Mouse (Mus musculus) forebrain, embryonic 11.5 days (tissue): Measurements from ENCODE around the gene Sp7. TPM values are rescaled to one million over a fixed set of nuclear protein-coding genes. Genes with fewer than 3 reads are reported as not detected.

Experiments used
- ATAC-seq: fragments of 200-750 bp; cut with Nextera tagmentation; replicated peaks from 2 replicates; pipeline ENCODE4 v1.8.0; 2017; ENCODE audit warnings: moderate TSS enrichment; ENCODE audit not compliant: low FRiP score
- DNase-seq: peaks from one replicate; pipeline ENCODE4 v3.0.0-alpha.2; 2017; ENCODE audit warnings: low spot score
- H3K27ac ChIP-seq: fragments of 300-500 bp; sonication (generic); 2 replicates; pipeline ENCODE4 v1.5.1; 2014; ENCODE audit warnings: low read depth, low read length
- H3K27me3 ChIP-seq: fragments of 300-500 bp; sonication (generic); 2 replicates; pipeline ENCODE4 v1.6.1; 2014; ENCODE audit warnings: mild to moderate bottlenecking, low read length, mixed read lengths; ENCODE audit not compliant: control insufficient read depth, insufficient read depth
- H3K36me3 ChIP-seq: fragments of 300-500 bp; sonication (generic); 2 replicates; pipeline ENCODE4 v1.6.1; 2014; ENCODE audit warnings: mild to moderate bottlenecking, low read length, moderate library complexity, mixed read lengths; ENCODE audit not compliant: control insufficient read depth, insufficient read depth
- H3K4me1 ChIP-seq: fragments of 300-500 bp; sonication (generic); replicated peaks from 2 replicates; pipeline ENCODE4 v1.6.1; 2014; ENCODE audit warnings: low read length, mixed read lengths; ENCODE audit not compliant: control insufficient read depth, insufficient read depth
- H3K4me2 ChIP-seq: fragments of 300-500 bp; sonication (generic); 2 replicates; pipeline ENCODE4 v1.6.1; 2014; ENCODE audit warnings: low read depth, mild to moderate bottlenecking, low read length, moderate library complexity, mixed read lengths; ENCODE audit not compliant: severe bottlenecking
- H3K4me3 ChIP-seq: fragments of 300-500 bp; sonication (generic); 2 replicates; pipeline ENCODE4 v1.5.1; 2014; ENCODE audit warnings: low read depth, low read length
- H3K9ac ChIP-seq: fragments of 300-500 bp; sonication (generic); 2 replicates; pipeline ENCODE4 v1.6.1; 2014; ENCODE audit warnings: low read length
- H3K9me3 ChIP-seq: fragments of 300-500 bp; sonication (generic); 2 replicates; pipeline ENCODE4 v1.6.1; 2016; ENCODE audit warnings: low read length, mixed read lengths; ENCODE audit not compliant: control insufficient read depth
- WGBS: fragments of 180-500 bp; shearing (Covaris S2); extraction: QIAGEN DNeasy Blood & Tissue Kit; methylation state at CpG from one replicate; pipeline ENCODE4 v1.1.7; 2014; 5-methylcytosine and 5-hydroxymethylcytosine counted together
- polyA plus RNA-seq: library from polyadenylated mRNA; unstranded; fragments of >200 nt; fragmentation: Nextera tagmentation; extraction: Ambion mirVana; gene quantifications from 2 replicates; pipeline ENCODE4 v1.2.1, GENCODE M21; 2014

Sp7 gene
- polyA plus RNA-seq, 1 experiment from 2014 or later = 0.52 TPM

DNA sequence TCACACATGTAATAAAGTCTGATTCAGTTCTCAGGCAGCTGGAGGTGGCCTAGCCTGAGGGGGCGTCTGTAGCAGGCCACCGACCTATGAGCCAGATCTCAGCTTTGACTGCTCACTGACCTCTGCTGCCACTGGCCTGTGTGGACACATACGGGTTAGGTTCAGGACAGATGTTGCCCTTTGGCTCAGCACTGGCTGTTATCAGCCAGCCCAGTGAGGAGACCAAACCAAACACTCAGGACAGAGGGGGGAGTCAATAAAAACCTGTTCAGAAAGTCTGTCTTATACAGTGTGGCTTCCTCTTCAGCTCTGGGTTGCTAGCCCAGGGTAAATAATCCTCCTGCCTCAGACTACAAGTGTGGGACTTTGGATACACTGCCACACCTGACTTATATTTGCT is 28.1 kb upstream of the Sp7 start:
- H3K27ac ChIP-seq = no peak overlapping the region

DNA sequence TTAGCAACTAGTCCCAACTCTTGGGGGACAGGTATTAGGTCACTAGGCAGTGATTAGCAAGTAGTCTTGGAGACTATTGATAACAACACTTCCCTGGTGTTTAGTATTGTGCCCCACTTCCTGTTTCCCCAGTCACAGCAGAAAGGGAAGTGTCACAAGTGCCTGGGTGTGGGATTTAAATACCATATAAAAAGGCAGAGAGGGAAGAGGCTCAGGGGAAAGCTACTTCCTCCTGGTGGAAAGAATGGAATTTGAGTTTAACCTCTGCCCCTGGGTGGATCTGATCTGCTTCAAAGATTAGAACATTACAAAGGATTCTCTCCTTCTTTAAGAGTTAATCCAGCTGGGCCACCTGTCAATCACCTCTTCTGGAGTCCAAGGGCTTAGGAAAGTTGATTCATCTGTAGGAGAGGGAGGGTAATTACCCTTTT is 26.6 kb upstream of the Sp7 start:
- no peak for ATAC-seq
- H3K27ac ChIP-seq = no peak overlapping the region
- no peak overlapping the region for H3K9ac ChIP-seq
- H3K4me2 ChIP-seq = no peak overlapping the region
- H3K27me3 ChIP-seq = no peaks in the 10 kb centered on the region
- DNase-seq = no peak
- H3K4me1 ChIP-seq = no peaks in the 10 kb centered on the region; the same call in 1 of the 2 replicates
- H3K9me3 ChIP-seq = no peaks in the 10 kb centered on the region
- H3K36me3 ChIP-seq = no peaks in the 10 kb centered on the region
- no peak overlapping the region for H3K4me3 ChIP-seq

More for the DNA sequence above, 28.1 kb upstream of the Sp7 start:
- DNase-seq (no peak), ATAC-seq (no peak)
- Histone ChIP-seq H3K27me3 (no peaks in the 10 kb centered on the region), H3K9ac (no peak overlapping the region), H3K4me1 (peaks cover 2% of the 10 kb centered on the region), H3K9me3 (no peaks in the 10 kb centered on the region), H3K4me3 (no peak overlapping the region), H3K4me2 (no peak overlapping the region), H3K36me3 (no peaks in the 10 kb centered on the region)
- WGBS = 12% methylated on average over 3 of the region's 3 CpGs

DNA sequence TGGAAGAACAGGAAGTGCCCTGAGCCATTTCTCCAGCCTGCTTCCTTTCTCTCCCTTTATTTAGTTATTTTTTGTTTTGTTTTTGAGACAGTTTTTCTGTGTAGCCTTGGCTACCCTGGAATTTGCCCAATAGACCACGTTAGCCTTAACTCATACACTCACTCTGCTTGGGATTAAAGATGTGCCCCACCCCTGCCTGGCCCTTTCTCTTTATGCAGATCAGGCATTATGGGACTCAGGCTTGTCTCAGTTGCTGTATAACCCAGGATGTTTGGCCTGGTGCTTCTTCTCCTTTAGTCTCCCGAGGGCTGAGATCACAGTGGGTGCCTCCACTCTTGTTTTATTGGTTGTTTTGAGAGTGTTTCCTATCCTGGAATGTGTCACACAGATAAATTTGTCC is 25.5 kb upstream of the Sp7 start:
- H3K9me3 ChIP-seq = no peaks in the 10 kb centered on the region
- no peak overlapping the region for H3K27ac ChIP-seq
- no peaks in the 10 kb centered on the region for H3K27me3 ChIP-seq
- no peak for ATAC-seq
- 48% methylated on average over 2 of the region's 2 CpGs for WGBS
- DNase-seq = no peak
- H3K4me1 ChIP-seq = no peaks in the 10 kb centered on the region; the same call in 1 of the 2 replicates
- no peak overlapping the region for H3K4me3 ChIP-seq
- no peak overlapping the region for H3K4me2 ChIP-seq
- H3K9ac ChIP-seq = no peak overlapping the region
- no peaks in the 10 kb centered on the region for H3K36me3 ChIP-seq

DNA sequence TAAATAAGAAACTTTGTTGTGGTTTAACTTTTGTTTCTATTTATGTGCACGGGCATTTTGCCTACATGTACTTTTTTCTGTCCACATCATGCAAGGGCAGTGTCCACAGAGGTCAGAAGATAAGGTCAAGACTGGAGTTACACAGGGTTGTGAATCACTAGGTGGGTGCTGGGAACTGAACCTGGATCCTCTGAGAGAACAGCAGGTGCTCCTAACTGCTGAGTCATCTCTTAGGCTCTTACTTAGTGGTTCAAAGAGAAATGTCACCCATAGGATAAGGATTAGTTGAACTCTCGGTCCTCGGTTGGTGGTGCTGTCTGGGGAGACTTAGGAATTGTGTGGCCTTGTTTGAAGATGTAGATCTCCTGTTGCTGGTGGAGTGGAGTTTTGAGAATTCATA is 22.0 kb upstream of the Sp7 start:
- Histone ChIP-seq H3K4me3 (no peak overlapping the region), H3K27me3 (no peaks in the 10 kb centered on the region), H3K27ac (no peak overlapping the region), H3K4me1 (no peaks in the 10 kb centered on the region; the same call in 1 of the 2 replicates), H3K9me3 (no peaks in the 10 kb centered on the region), H3K4me2 (no peak overlapping the region), H3K9ac (no peak overlapping the region), H3K36me3 (no peaks in the 10 kb centered on the region)
- no peak for DNase-seq
- no peak for ATAC-seq
- 87% methylated on average over 3 of the region's 3 CpGs for WGBS

DNA sequence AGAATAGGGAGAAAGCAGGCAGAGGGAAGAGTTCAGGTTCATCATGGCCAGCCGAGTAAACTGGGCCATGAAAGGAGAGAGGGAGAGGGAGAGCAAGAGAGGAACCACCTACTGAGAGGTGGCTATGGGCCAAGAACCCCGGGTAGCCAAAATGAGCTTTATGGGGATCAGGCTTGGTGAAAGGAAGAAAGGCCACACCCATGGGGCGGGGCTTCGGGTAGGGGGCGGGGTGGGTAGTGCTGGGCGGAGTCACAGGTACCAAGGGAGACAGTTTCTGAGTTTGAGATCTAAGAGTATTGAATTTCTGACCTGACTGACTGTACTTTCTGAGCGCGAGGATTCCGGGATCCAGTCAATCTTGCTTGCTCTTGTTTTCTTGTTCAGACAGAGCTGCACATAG is 19.7 kb upstream of the Sp7 start:
- WGBS = 58% methylated on average over 9 of the region's 9 CpGs
- H3K9ac ChIP-seq = no peak overlapping the region
- H3K4me3 ChIP-seq = no peak overlapping the region
- H3K27ac ChIP-seq = no peak overlapping the region
- no peaks in the 10 kb centered on the region for H3K36me3 ChIP-seq
- ATAC-seq (no peak), DNase-seq (no peak)
- no peaks in the 10 kb centered on the region for H3K27me3 ChIP-seq
- no peaks in the 10 kb centered on the region for H3K9me3 ChIP-seq
- no peak overlapping the region for H3K4me2 ChIP-seq
- no peaks in the 10 kb centered on the region for H3K4me1 ChIP-seq

DNA sequence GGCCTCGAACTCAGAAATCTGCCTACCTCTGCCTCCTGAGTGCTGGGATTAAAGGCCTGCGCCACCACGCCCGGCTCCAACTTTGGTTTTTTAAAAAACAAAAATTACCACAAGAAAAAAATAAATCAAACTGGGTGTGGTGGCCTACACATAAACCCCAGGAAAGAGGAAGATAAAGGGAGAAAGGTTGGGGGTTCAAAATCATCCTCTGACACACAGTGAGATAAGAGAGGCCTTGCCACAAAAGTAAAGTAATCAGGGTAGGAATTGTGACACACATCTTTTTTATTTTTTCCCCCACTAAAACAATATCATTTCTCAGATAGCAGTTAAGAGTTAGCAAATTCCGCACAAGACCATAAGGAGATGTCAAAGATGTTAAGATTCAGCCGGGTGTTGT is 16.7 kb upstream of the Sp7 start:
- H3K9me3 ChIP-seq = no peaks in the 10 kb centered on the region
- H3K4me2 ChIP-seq = no peak overlapping the region
- H3K4me3 ChIP-seq = no peak overlapping the region
- H3K27ac ChIP-seq = no peak overlapping the region
- no peak overlapping the region for H3K9ac ChIP-seq
- ATAC-seq (no peak), DNase-seq (no peak)
- H3K27me3 ChIP-seq = no peaks in the 10 kb centered on the region
- 93% methylated on average over 6 of the region's 6 CpGs for WGBS
- no peaks in the 10 kb centered on the region for H3K4me1 ChIP-seq
- H3K36me3 ChIP-seq = no peaks in the 10 kb centered on the region

DNA sequence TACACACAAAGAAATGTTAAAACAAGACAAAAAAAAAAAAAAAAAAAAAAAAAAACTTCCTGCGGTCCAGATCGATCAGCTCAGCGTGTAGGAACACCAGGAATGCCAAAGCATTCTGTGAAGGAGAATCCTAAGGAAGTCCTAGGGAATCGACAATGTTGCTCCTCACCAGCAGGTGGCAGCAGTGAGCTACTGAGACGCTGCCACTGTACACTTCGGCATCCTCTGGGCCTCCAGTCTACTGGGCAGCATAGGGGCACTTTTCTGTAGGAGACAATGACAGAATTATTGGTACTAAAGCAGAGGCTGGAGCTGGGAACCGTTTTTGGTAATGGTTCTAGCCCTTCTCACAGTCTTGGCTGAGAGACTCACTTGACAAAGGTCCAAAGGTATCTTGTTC is 14.6 kb upstream of the Sp7 start:
- no peaks in the 10 kb centered on the region for H3K36me3 ChIP-seq
- no peak overlapping the region for H3K4me3 ChIP-seq
- WGBS = 1% methylated on average over 7 of the region's 7 CpGs
- H3K27ac ChIP-seq = no peak overlapping the region
- DNase-seq = peak; percentile 93
- H3K27me3 ChIP-seq = no peaks in the 10 kb centered on the region
- no peak overlapping the region for H3K9ac ChIP-seq
- no peak overlapping the region for H3K4me2 ChIP-seq
- no peaks in the 10 kb centered on the region for H3K9me3 ChIP-seq
- peak; percentile 67 for ATAC-seq
- peaks cover 2% of the 10 kb centered on the region; the same call in 1 of the 2 replicates for H3K4me1 ChIP-seq

DNA sequence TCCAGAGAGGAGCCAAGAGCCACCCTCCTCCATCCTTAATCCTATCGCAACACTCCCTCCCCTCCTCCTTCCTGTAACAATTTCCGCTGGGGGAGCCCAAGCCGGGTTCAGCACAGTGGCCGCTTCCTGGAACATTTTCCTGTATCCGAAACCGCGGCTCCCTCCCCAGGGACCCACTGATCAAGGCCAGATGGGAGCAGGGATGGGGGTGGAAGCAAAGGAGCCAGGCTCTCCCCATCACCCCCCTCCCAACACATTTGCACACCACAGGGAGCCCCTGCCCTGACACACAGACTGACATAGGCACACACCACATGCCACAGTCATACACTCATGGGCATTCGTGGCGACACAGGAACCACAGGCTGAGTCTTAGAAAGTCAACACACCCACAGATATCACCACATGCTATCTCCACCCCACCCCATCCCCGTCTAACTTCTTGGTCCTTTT is 10.9 kb upstream of the Sp7 start:
- H3K27me3 ChIP-seq = no peaks in the 10 kb centered on the region
- H3K9ac ChIP-seq = no peak overlapping the region
- WGBS = 11% methylated on average over 10 of the region's 10 CpGs
- DNase-seq = peak; percentile 63
- H3K27ac ChIP-seq = no peak overlapping the region
- no peak for ATAC-seq
- no peaks in the 10 kb centered on the region for H3K36me3 ChIP-seq
- 0 out of 2 replicates have a peak overlapping the region, but pooled peaks have one; percentile 5 for H3K4me2 ChIP-seq
- no peak overlapping the region for H3K4me3 ChIP-seq
- peaks cover 7% of the 10 kb centered on the region for H3K4me1 ChIP-seq
- no peaks in the 10 kb centered on the region for H3K9me3 ChIP-seq

DNA sequence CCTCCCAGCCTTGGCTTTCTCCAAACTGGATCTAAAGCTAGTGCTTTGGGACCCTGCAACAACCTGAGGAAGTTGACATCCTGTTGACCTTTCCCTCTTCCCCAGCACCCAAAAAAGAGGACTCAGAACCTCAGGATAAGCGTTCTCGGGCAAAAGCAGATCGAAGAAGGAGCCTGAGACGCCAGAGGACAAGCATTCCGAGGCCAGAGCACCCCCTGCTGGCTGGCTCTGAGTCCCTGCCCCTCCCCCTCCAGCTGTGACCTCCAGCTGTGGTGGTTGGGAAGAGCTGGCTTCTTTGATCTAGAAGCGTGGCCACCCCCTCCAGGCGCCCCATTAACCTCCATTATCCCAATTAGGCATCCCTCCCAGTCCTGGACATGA is 10.2 kb upstream of the Sp7 start:
- ATAC-seq (peak; percentile 69), DNase-seq (peak; percentile 89)
- WGBS = 2% methylated on average over 7 of the region's 7 CpGs
- Histone ChIP-seq H3K9me3 (no peaks in the 10 kb centered on the region), H3K36me3 (no peaks in the 10 kb centered on the region), H3K27ac (no peak overlapping the region), H3K4me2 (peak overlapping the region; percentile 95), H3K4me1 (peaks cover 7% of the 10 kb centered on the region), H3K27me3 (no peaks in the 10 kb centered on the region), H3K9ac (peak overlapping the region; percentile 68), H3K4me3 (peak overlapping the region; percentile 46)
